Mouse (Mus musculus) layer of hippocampus, adult 8-10 months (tissue): ENCODE measurements at regions not wholly inside any gene's neighbourhood (a gene's known extent, or its start where the extent isn't known, plus 50 kb on each side); places are given as distances from the start of the nearest gene placed in this dataset.

Source experiments
- DNase-seq, 2 experiments: peaks; one replicate each; pipeline ENCODE4 v3.0.0; 2022; ENCODE audit warnings: low spot score in 2 of 2

- DNase-seq = peak; percentile 22 to 23
These were observed 60.2 kb upstream of the Cd34 start for GRCm38 (mm10) chr1:194878440-194878839.

- DNase-seq = peak; percentile 90 to 99
These were observed 59.0 kb upstream of the Cd34 start for GRCm38 (mm10) chr1:194879324-194880233.

GRCm38 (mm10) chr1:194881556-194882223 lies 56.9 kb upstream of the Cd34 start:
- no peak for DNase-seq

GRCm38 (mm10) chr1:194885071-194885686 lies 53.4 kb upstream of the Cd34 start:
- DNase-seq = peak; percentile 51 to 56

- DNase-seq = peak; percentile 64 to 81
These were observed 52.9 kb upstream of the Cd34 start for GRCm38 (mm10) chr1:194885687-194886077.
